Mouse (Mus musculus) CD4-positive helper T cell, adult 2 months (primary cell): ENCODE measurements at regions not wholly inside any gene's neighbourhood (a gene's known extent, or its start where the extent isn't known, plus 50 kb on each side); places are given as distances from the start of the nearest gene placed in this dataset.

ENCODE experiments used
- DNase-seq: peaks from one replicate; pipeline ENCODE4 v3.0.0-alpha.2; 2012; ENCODE audit warnings: low read depth, missing footprints, low spot score

- no peak for DNase-seq
Measured at GRCm38 (mm10) chr13:60426192-60426840, 175.4 kb upstream of the Dapk1 start.

- no peak for DNase-seq
Measured at GRCm38 (mm10) chr13:60427077-60427476, 174.7 kb upstream of the Dapk1 start.

- DNase-seq = no peak
Measured at GRCm38 (mm10) chr13:60427755-60428385, 173.9 kb upstream of the Dapk1 start.

GRCm38 (mm10) chr13:60429148-60429547 lies 172.6 kb upstream of the Dapk1 start:
- no peak for DNase-seq

- DNase-seq = no peak
Measured at GRCm38 (mm10) chr13:60431412-60431811, 170.3 kb upstream of the Dapk1 start.

GRCm38 (mm10) chr13:60434221-60435210 lies 167.2 kb upstream of the Dapk1 start:
- DNase-seq = no peak

GRCm38 (mm10) chr13:60435333-60435732 lies 166.4 kb upstream of the Dapk1 start:
- no peak for DNase-seq

GRCm38 (mm10) chr13:60438177-60438576 lies 163.6 kb upstream of the Dapk1 start:
- no peak for DNase-seq

GRCm38 (mm10) chr13:60440586-60440985 lies 161.2 kb upstream of the Dapk1 start:
- no peak for DNase-seq

GRCm38 (mm10) chr13:60445164-60445563 lies 156.6 kb upstream of the Dapk1 start:
- DNase-seq = no peak

- DNase-seq = no peak
Measured at GRCm38 (mm10) chr13:60446926-60447325, 154.8 kb upstream of the Dapk1 start.

- no peak for DNase-seq
Measured at GRCm38 (mm10) chr13:60450721-60451506, 150.8 kb upstream of the Dapk1 start.

GRCm38 (mm10) chr13:60453821-60454483 lies 147.8 kb upstream of the Dapk1 start:
- no peak for DNase-seq

- no peak for DNase-seq
Measured at GRCm38 (mm10) chr13:60455033-60455619, 146.6 kb upstream of the Dapk1 start.

- DNase-seq = no peak
Measured at GRCm38 (mm10) chr13:60455863-60456551, 145.7 kb upstream of the Dapk1 start.

- DNase-seq = no peak
Measured at GRCm38 (mm10) chr13:60457277-60457676, 144.5 kb upstream of the Dapk1 start.

GRCm38 (mm10) chr13:60459002-60459401 lies 142.7 kb upstream of the Dapk1 start:
- no peak for DNase-seq

- no peak for DNase-seq
Measured at GRCm38 (mm10) chr13:60466553-60467313, 135.0 kb upstream of the Dapk1 start.
